Mouse (Mus musculus): ENCODE data around the gene Zfp13.
"Not testable (repeated sequence)": the region's sequence is repeated elsewhere in the genome, so short reads cannot be mapped to it uniquely, and the experiment has no call there.

Zfp13 gene

GRCm38 (mm10) chr17:23533591-23534490, 65.4 kb downstream of the Zfp13 start:
- not testable (repeated sequence) for DNase-seq (ENCODE audit: low spot score)

- not testable (repeated sequence) for DNase-seq (ENCODE audit: low spot score)
These were observed 67.9 kb downstream of the Zfp13 start for GRCm38 (mm10) chr17:23531408-23531807.
